Mouse (Mus musculus): ENCODE measurements around the gene Tfip11. TPM values are rescaled to one million over a fixed set of nuclear protein-coding genes. Genes with fewer than 3 reads are reported as not detected.

The Tfip11 gene
- polyA plus RNA-seq, 1 experiment from 2014 or later: 19.0 TPM

- Histone ChIP-seq H3K27me3 (replicated peaks; ENCODE audit: control insufficient read depth, insufficient read depth, low read length) (no peaks in the 10 kb centered on the region), H3K9ac (ENCODE audit: low read length) (no peak overlapping the region), H3K4me3 (ENCODE audit: low read depth, low read length) (no peak overlapping the region), H3K4me1 (ENCODE audit: control insufficient read depth, insufficient read depth, low read length) (peaks cover 10% of the 10 kb centered on the region), H3K36me3 (ENCODE audit: control insufficient read depth, insufficient read depth, low read length) (peaks cover 28% of the 10 kb centered on the region), H3K27ac (ENCODE audit: low read depth, low read length) (no peak overlapping the region), H3K9me3 (replicated peaks; ENCODE audit: control insufficient read depth, low read length) (no peaks in the 10 kb centered on the region), H3K4me2 (ENCODE audit: low read length) (peak overlapping the region; percentile 75; the same call in 1 of the 2 replicates)
- ATAC-seq (no peak), DNase-seq (ENCODE audit: low spot score) (no peak)
- WGBS: 76% methylated on average over 6 of the region's 6 CpGs
These were observed 18.2 kb downstream of the Tfip11 start for GRCm38 (mm10) chr5:112344092-112344960.

GRCm38 (mm10) chr5:112346211-112346965 lies 20.2 kb downstream of the Tfip11 start:
- no peaks in the 10 kb centered on the region for H3K27me3 ChIP-seq (replicated peaks; ENCODE audit: control insufficient read depth, insufficient read depth, low read length)
- H3K36me3 ChIP-seq (ENCODE audit: control insufficient read depth, insufficient read depth, low read length): peaks cover 37% of the 10 kb centered on the region
- peaks cover 10% of the 10 kb centered on the region for H3K4me1 ChIP-seq (ENCODE audit: control insufficient read depth, insufficient read depth, low read length)
- H3K9ac ChIP-seq (ENCODE audit: low read length): 0 out of 2 replicates have a peak overlapping the region, but pooled peaks have one; percentile 17
- no peaks in the 10 kb centered on the region for H3K9me3 ChIP-seq (replicated peaks; ENCODE audit: control insufficient read depth, low read length)
- no peak overlapping the region for H3K4me3 ChIP-seq (ENCODE audit: low read depth, low read length)
- H3K27ac ChIP-seq (ENCODE audit: low read depth, low read length): no peak overlapping the region
- no peak for DNase-seq (ENCODE audit: low spot score)
- H3K4me2 ChIP-seq (ENCODE audit: low read length): no peak overlapping the region
- no peak for ATAC-seq
- 91% methylated on average over 16 of the region's 16 CpGs for WGBS

DNA sequence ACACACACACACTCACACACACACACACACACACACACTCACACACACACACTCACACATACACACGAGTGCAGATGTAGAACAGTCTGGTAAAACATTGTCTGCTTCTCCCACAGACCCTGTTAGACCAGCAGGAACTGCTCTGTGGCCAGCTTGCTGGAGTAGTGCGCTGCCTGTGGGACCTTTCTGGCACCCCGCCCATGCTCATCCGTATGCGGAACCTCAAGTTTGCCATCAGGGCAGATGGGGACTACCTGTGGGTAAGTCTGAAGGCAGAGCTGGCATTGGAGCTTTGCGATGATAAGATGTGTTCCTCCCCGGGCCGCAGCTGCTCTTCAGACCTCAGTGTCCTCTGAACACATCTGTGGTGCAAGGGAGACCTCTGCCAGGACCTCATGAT lies 23.0 kb downstream of the Tfip11 start:
- H3K4me2 ChIP-seq (ENCODE audit: low read length): no peak overlapping the region
- H3K4me1 ChIP-seq (ENCODE audit: control insufficient read depth, insufficient read depth, low read length): peaks cover 3% of the 10 kb centered on the region; the same call in 1 of the 2 replicates
- no peak overlapping the region for H3K27ac ChIP-seq (ENCODE audit: low read depth, low read length)
- DNase-seq (ENCODE audit: low spot score) (no peak), ATAC-seq (no peak)
- H3K27me3 ChIP-seq (replicated peaks; ENCODE audit: control insufficient read depth, insufficient read depth, low read length): no peaks in the 10 kb centered on the region
- no peak overlapping the region for H3K4me3 ChIP-seq (ENCODE audit: low read depth, low read length)
- WGBS: 92% methylated on average over 8 of the region's 8 CpGs
- no peak overlapping the region for H3K9ac ChIP-seq (ENCODE audit: low read length)
- peaks cover 61% of the 10 kb centered on the region for H3K36me3 ChIP-seq (ENCODE audit: control insufficient read depth, insufficient read depth, low read length)
- no peaks in the 10 kb centered on the region for H3K9me3 ChIP-seq (replicated peaks; ENCODE audit: control insufficient read depth, low read length)

DNA sequence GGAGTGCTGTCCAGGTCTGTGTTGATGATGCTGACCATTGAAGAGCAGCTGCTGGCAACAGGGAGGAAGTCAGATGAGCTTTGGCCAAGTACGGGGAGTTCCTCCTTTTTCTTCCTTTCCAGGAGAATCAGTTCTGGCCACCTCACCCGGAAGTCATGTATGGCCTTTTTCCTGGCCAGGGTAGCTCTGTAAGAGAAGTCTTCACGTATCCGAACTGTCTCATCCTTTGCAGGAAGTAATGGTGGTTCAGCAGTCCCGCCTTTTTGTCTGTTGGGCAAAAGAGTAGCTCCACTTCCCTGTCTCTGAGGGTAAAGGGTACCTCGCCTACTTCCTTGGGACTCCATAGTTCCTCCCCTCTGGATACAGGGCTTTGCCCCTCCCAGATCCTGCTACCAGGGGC lies 29.3 kb downstream of the Tfip11 start:
- 92% methylated on average over 6 of the region's 6 CpGs for WGBS
- H3K4me1 ChIP-seq (ENCODE audit: control insufficient read depth, insufficient read depth, low read length): no peaks in the 10 kb centered on the region
- no peak for DNase-seq (ENCODE audit: low spot score)
- H3K27me3 ChIP-seq (replicated peaks; ENCODE audit: control insufficient read depth, insufficient read depth, low read length): no peaks in the 10 kb centered on the region
- no peak overlapping the region for H3K4me3 ChIP-seq (ENCODE audit: low read depth, low read length)
- no peak overlapping the region for H3K4me2 ChIP-seq (ENCODE audit: low read length)
- ATAC-seq: no peak
- H3K27ac ChIP-seq (ENCODE audit: low read depth, low read length): no peak overlapping the region
- H3K9me3 ChIP-seq (replicated peaks; ENCODE audit: control insufficient read depth, low read length): no peaks in the 10 kb centered on the region
- peaks cover 63% of the 10 kb centered on the region for H3K36me3 ChIP-seq (ENCODE audit: control insufficient read depth, insufficient read depth, low read length)
- H3K9ac ChIP-seq (ENCODE audit: low read length): no peak overlapping the region

DNA sequence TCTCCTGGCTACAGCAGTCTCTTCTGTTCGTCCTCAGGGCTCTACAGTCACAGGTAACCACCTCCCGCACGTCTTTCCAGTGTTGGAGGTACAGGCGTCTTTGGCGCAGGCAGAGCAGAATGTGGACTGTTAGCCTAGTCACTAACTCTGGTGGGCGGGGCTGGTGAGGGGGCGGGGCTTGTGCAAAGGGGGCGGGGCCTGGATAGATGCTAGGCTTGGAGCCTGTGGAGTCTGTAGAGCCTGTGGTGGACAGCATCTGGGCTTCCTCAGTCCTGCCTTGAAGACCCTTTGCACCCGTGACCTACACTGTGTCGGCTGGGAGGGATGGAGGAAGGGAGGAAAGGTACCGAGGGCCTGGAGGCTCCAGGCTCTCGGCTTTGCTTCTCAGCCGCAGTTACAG lies 29.8 kb downstream of the Tfip11 start, which contains the start of gene Gm6583:
Gene Gm6583, minus strand, starts transcription at position 124 of the 400 bp plus-strand sequence.
- H3K4me3 ChIP-seq (ENCODE audit: low read depth, low read length): no peak within 1 kb of the TSS
- H3K9ac ChIP-seq (ENCODE audit: low read length): no peak within 1 kb of the TSS
- 61% methylated on average over 12 of the region's 13 CpGs for WGBS
- H3K27me3 ChIP-seq (replicated peaks; ENCODE audit: control insufficient read depth, insufficient read depth, low read length): no peaks in the 10 kb centered on the region
- H3K27ac ChIP-seq (ENCODE audit: low read depth, low read length): no peak within 1 kb of the TSS
- H3K9me3 ChIP-seq (replicated peaks; ENCODE audit: control insufficient read depth, low read length): no peaks in the 10 kb centered on the region
- peaks cover 60% of the 10 kb centered on the region for H3K36me3 ChIP-seq (ENCODE audit: control insufficient read depth, insufficient read depth, low read length)
- H3K4me1 ChIP-seq (ENCODE audit: control insufficient read depth, insufficient read depth, low read length): no peaks in the 10 kb centered on the region
- ATAC-seq: no peak
- H3K4me2 ChIP-seq (ENCODE audit: low read length): no peak within 1 kb of the TSS
- DNase-seq (ENCODE audit: low spot score): no peak

- no peak for DNase-seq (ENCODE audit: low spot score)
- H3K27me3 ChIP-seq (replicated peaks; ENCODE audit: control insufficient read depth, insufficient read depth, low read length): no peaks in the 10 kb centered on the region
- 95% methylated on average over 9 of the region's 9 CpGs for WGBS
- H3K27ac ChIP-seq (ENCODE audit: low read depth, low read length): no peak overlapping the region
- peaks cover 57% of the 10 kb centered on the region for H3K36me3 ChIP-seq (ENCODE audit: control insufficient read depth, insufficient read depth, low read length)
- H3K4me3 ChIP-seq (ENCODE audit: low read depth, low read length): no peak overlapping the region
- no peaks in the 10 kb centered on the region for H3K4me1 ChIP-seq (ENCODE audit: control insufficient read depth, insufficient read depth, low read length)
- no peak overlapping the region for H3K9ac ChIP-seq (ENCODE audit: low read length)
- no peaks in the 10 kb centered on the region for H3K9me3 ChIP-seq (replicated peaks; ENCODE audit: control insufficient read depth, low read length)
- no peak overlapping the region for H3K4me2 ChIP-seq (ENCODE audit: low read length)
- ATAC-seq: no peak
These were observed 30.2 kb downstream of the Tfip11 start for GRCm38 (mm10) chr5:112356322-112356721.

DNA sequence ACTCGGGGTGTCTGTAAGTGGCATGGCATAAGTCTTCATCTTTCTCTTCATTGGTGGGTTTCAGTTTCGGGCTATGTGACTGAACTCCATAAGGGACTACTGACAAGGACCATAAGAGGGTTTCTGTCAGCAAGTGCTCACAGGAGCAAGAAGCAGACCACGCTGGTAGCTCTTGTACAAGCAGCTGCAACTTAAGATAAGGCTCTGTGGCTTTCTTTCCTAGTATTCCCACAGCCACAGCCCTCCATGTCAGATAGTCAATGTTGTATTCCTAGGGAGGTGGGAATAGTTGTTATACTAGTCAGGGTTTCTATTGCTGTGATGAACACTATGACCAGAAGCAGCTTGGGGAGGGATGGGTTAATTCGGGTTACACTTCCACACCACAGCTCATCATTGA lies 33.4 kb downstream of the Tfip11 start:
- Histone ChIP-seq H3K4me3 (ENCODE audit: low read depth, low read length) (no peak overlapping the region), H3K36me3 (ENCODE audit: control insufficient read depth, insufficient read depth, low read length) (peaks cover 55% of the 10 kb centered on the region), H3K27ac (ENCODE audit: low read depth, low read length) (no peak overlapping the region), H3K4me2 (ENCODE audit: low read length) (no peak overlapping the region), H3K9me3 (replicated peaks; ENCODE audit: control insufficient read depth, low read length) (no peaks in the 10 kb centered on the region), H3K9ac (ENCODE audit: low read length) (no peak overlapping the region), H3K27me3 (replicated peaks; ENCODE audit: control insufficient read depth, insufficient read depth, low read length) (no peaks in the 10 kb centered on the region), H3K4me1 (ENCODE audit: control insufficient read depth, insufficient read depth, low read length) (no peaks in the 10 kb centered on the region)
- DNase-seq (ENCODE audit: low spot score) (no peak), ATAC-seq (no peak)
- WGBS: 93% methylated on average over 4 of the region's 4 CpGs

GRCm38 (mm10) chr5:112360077-112360476 lies 33.9 kb downstream of the Tfip11 start:
- ATAC-seq: no peak
- H3K36me3 ChIP-seq (ENCODE audit: control insufficient read depth, insufficient read depth, low read length): peaks cover 55% of the 10 kb centered on the region

More at GRCm38 (mm10) chr5:112360077-112360476, 33.9 kb downstream of the Tfip11 start:
- Histone ChIP-seq H3K27ac (ENCODE audit: low read depth, low read length) (no peak overlapping the region), H3K4me3 (ENCODE audit: low read depth, low read length) (no peak overlapping the region), H3K4me1 (ENCODE audit: control insufficient read depth, insufficient read depth, low read length) (no peaks in the 10 kb centered on the region), H3K9ac (ENCODE audit: low read length) (no peak overlapping the region), H3K9me3 (replicated peaks; ENCODE audit: control insufficient read depth, low read length) (no peaks in the 10 kb centered on the region), H3K27me3 (replicated peaks; ENCODE audit: control insufficient read depth, insufficient read depth, low read length) (no peaks in the 10 kb centered on the region), H3K4me2 (ENCODE audit: low read length) (no peak overlapping the region)
- 96% methylated on average over 3 of the region's 3 CpGs for WGBS
- no peak for DNase-seq (ENCODE audit: low spot score)

Data from forebrain, embryonic 14.5 days (tissue).